Mouse (Mus musculus) embryonic facial prominence, embryonic 12.5 days (tissue): ENCODE results near the gene Ppp2r5a. TPM values are rescaled to one million over a fixed set of nuclear protein-coding genes. Genes with fewer than 3 reads are reported as not detected.

Source experiments
- ATAC-seq: fragments of 200-750 bp; cut with Nextera tagmentation; 2 replicates; pipeline ENCODE4 v1.8.0; 2017; ENCODE audit not compliant: insufficient number of reproducible peaks, insufficient read depth, low FRiP score, low TSS enrichment
- H3K27ac ChIP-seq: fragments of 300-500 bp; sonication (generic); 2 replicates; pipeline ENCODE4 v1.5.1; 2016; ENCODE audit warnings: mild to moderate bottlenecking
- H3K27me3 ChIP-seq: fragments of 300-500 bp; sonication (generic); 2 replicates; pipeline ENCODE4 v1.6.1; 2016; ENCODE audit warnings: mild to moderate bottlenecking, moderate library complexity
- H3K36me3 ChIP-seq: fragments of 300-500 bp; sonication (generic); 2 replicates; pipeline ENCODE4 v1.6.1; 2016; ENCODE audit warnings: mild to moderate bottlenecking
- H3K4me1 ChIP-seq: fragments of 300-500 bp; sonication (generic); 2 replicates; pipeline ENCODE4 v1.6.1; 2016
- H3K4me2 ChIP-seq: fragments of 300-500 bp; sonication (generic); replicated peaks from 2 replicates; pipeline ENCODE4 v1.6.1; 2016; ENCODE audit warnings: mild to moderate bottlenecking, moderate library complexity
- H3K4me3 ChIP-seq: fragments of 300-500 bp; sonication (generic); 2 replicates; pipeline ENCODE4 v1.5.1; 2016; ENCODE audit warnings: mild to moderate bottlenecking
- H3K9ac ChIP-seq: fragments of 300-500 bp; sonication (generic); 2 replicates; pipeline ENCODE4 v1.6.1; 2016; ENCODE audit warnings: mild to moderate bottlenecking, moderate library complexity
- H3K9me3 ChIP-seq: fragments of 300-500 bp; sonication (generic); 2 replicates; pipeline ENCODE4 v1.6.1; 2016; ENCODE audit warnings: mild to moderate bottlenecking, moderate library complexity
- WGBS: fragments of 180-500 bp; shearing (Covaris S2); methylation state at CpG from one replicate; pipeline ENCODE4 v1.1.7; 2016; 5-methylcytosine and 5-hydroxymethylcytosine counted together
- polyA plus RNA-seq: library from polyadenylated mRNA; unstranded; fragments of >200 nt; fragmentation: Nextera tagmentation; extraction: Ambion mirVana; gene quantifications from 2 replicates; pipeline ENCODE4 v1.2.1, GENCODE M21; 2016

The Ppp2r5a gene
- polyA plus RNA-seq, 1 experiment from 2014 or later, result 17.5 TPM

DNA sequence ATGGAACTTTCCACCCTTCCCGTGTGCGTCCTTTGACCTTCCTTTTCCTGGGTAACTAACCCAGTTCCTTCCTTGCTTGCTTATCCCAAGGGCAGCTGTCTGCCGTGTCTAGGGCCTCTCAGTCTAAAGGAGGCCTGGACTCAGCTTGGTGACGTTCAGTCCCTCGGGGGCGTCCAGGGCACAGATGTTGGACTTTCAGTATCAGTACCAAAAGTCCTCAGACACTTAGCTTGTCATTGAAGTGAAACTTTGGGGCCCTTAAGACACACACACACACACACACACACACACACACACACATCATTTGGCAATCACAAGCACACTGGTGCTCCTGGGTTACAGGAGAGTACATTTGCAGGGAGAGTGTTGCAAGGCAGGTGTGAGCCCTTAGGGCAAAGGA, 98.9 kb downstream of the Ppp2r5a start:
- H3K36me3 ChIP-seq, result peaks cover 6% of the 10 kb centered on the region; the same call in 1 of the 2 replicates
- no peak for ATAC-seq
- no peak overlapping the region for H3K9ac ChIP-seq
- no peak overlapping the region for H3K4me2 ChIP-seq
- H3K9me3 ChIP-seq, result no peaks in the 10 kb centered on the region
- 65% methylated on average over 6 of the region's 6 CpGs for WGBS
- H3K4me3 ChIP-seq, result no peak overlapping the region
- no peaks in the 10 kb centered on the region for H3K27me3 ChIP-seq
- H3K27ac ChIP-seq, result no peak overlapping the region
- H3K4me1 ChIP-seq, result no peaks in the 10 kb centered on the region

DNA sequence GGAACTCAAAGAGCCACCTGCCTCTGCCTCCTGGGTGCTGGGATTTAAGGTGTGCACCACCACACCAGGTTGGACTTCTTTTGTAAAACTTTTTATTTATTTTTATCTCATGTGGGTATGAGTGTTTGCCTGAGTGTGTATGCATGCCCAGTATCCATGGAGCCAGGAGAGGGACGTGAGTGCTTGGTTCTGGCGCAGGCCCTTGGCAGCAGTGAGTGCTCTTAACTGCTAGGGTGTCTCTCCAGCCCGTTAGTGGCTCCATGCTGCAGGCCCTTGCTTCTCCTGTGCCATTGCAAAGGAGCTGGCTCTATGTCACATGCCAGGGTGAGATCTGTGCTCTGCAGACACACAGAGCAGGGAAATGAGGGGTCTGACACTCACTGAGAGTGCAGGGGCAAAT, 99.3 kb downstream of the Ppp2r5a start:
- no peaks in the 10 kb centered on the region for H3K27me3 ChIP-seq
- ATAC-seq, result no peak
- no peak overlapping the region for H3K4me2 ChIP-seq
- WGBS, result 77% methylated on average over 3 of the region's 3 CpGs
- H3K9me3 ChIP-seq, result no peaks in the 10 kb centered on the region
- peaks cover 4% of the 10 kb centered on the region; the same call in 1 of the 2 replicates for H3K36me3 ChIP-seq
- H3K27ac ChIP-seq, result no peak overlapping the region
- H3K4me1 ChIP-seq, result no peaks in the 10 kb centered on the region
- no peak overlapping the region for H3K4me3 ChIP-seq
- no peak overlapping the region for H3K9ac ChIP-seq

Other genes starting within 250 kb of the Ppp2r5a start
- gene Fam71a, start 238.5 kb downstream of the Ppp2r5a start, polyA plus RNA-seq, result not detected in 2 replicates
- gene Atf3, start 185.2 kb downstream of the Ppp2r5a start, polyA plus RNA-seq, result 2.3 and 2.8 TPM in 2 replicates
- gene Nenf, start 85.1 kb downstream of the Ppp2r5a start, polyA plus RNA-seq, result 92.8 and 95.3 TPM in 2 replicates
- 24.9 and 25.5 TPM in 2 replicates for gene Tmem206, start 77.4 kb downstream of the Ppp2r5a start, polyA plus RNA-seq
- gene Dtl, start 172.3 kb upstream of the Ppp2r5a start, polyA plus RNA-seq, result 75.6 and 78.7 TPM in 2 replicates
- 75.2 and 75.4 TPM in 2 replicates for gene Ints7, start 172.4 kb upstream of the Ppp2r5a start, polyA plus RNA-seq